Mouse (Mus musculus): Measurements from ENCODE around the gene Ssna1.
A peak's percentile ranks its signal among the peaks of the same experiment; 100 is the strongest.
"Not testable (repeated sequence)": the region's sequence is repeated elsewhere in the genome, so short reads cannot be mapped to it uniquely, and the experiment has no call there.

Ssna1 gene

DNA sequence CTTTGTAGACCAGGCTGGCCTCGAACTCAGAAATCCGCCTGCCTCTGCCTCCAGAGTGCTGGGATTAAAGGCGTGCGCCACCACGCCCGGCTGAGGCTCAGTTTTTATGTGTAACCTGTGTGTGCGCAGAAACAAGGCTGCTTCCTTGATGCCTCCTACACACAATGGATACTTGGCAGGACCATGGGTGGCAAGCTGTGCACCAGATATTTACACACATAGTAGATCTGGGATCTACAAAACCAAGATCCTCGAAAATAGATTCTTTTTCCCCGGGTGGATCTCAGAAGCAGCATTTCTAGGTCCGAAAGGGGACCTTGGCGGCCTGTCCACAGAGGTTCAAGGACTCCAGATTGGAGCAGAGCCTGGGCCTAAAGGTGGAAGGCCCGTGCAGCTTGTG lies 10.4 kb downstream of the Ssna1 start:
- DNase-seq (ENCODE audit: low spot score), result no peak

DNA sequence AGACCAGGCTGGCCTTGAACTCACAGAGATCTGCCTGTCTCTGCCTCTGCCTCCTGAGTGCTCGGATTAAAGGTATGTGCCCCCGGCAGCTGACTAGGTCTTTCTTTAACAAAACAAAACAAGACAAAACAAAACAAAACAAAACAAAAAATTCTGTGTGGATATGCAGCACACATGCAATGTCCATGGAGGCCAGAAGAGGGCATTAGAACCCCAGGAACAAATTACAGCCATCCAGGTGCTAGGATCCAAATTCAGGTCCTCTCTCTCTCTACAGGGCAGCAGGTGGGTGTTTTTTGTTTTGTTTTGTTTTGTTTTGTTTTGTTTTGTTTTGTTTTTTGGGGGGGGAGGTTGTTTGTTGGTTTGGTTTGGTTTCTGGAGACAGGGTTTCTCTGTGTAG lies 13.4 kb downstream of the Ssna1 start:
- no peak for DNase-seq (ENCODE audit: low spot score)

DNA sequence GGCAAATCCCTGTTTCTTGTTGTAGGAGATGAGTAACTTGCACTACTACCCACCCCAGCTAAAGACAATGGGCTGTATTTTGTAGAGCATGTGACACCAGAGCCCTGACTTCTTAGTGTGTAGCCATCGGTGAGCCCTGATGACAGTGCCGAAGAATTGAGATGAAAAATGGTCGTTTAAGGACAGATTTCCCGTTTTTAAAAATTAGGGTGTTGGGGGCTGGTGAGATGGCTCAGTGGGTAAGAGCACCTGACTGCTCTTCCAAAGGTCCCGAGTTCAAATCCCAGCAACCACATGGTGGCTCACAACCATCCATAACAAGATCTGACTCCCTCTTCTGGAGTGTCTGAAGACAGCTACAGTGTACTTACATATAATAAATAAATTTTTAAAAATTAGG lies 15.0 kb downstream of the Ssna1 start:
- not testable (repeated sequence) for DNase-seq (ENCODE audit: low spot score)

DNA sequence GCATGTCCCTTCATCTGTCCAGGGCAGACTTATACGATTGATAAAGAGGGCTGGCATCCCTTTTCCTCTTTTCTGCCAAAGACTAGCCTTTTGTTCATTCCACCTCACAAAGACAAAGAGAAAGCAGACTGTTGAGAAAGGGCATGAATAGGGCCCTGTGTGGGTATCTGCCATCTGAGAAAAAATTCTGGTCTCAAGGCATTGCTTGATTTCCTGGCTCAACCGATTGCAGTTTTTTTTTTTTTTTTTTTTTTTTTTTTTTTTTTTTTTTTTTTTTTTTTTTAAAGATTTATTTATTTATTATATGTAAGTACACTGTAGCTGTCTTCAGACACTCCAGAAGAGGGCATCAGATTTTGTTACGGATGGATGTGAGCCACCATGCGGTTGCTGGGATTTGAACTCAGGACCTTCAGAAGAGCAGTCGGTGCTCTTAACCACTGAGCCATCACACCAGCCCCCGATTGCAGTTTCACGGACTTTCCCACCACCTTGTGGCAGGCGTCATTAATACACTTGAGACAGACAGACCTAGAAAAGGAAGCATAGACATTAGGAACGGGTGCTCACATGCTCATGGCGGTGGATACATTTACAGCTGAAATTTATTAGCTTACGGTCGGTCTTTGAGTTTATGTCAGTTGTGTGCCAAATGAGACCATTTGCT lies 15.7 kb downstream of the Ssna1 start:
- peak; percentile 55 for DNase-seq (ENCODE audit: low spot score)

DNA sequence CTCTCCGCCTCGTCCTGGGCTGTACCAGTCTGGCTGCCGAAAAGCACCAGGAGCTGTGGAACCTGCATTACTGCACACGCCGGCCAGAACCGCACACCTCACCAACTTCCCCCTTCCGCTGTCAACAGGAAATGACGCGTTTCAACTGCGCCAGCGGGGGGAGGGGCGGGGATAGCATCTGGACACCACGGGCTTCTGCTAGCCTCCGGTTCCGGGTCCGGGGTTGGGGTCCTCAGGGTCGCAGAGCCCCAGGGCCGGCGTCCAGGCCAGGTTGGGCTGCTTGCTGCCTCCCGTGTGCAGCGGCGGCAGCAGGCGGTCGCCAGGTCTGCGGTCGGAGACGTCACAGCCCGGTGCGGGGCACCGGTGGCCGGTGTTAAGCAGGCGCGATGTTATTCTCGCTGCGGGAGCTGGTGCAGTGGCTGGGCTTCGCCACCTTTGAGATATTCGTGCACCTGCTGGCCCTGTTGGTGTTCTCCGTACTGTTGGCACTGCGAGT lies 16.9 kb downstream of the Ssna1 start, which contains the start of gene Tmem203:
TSS of gene Tmem203 (plus strand) at position 156 of the 496 bp plus-strand sequence.
- peak; percentile 96 for DNase-seq (ENCODE audit: low spot score)

DNA sequence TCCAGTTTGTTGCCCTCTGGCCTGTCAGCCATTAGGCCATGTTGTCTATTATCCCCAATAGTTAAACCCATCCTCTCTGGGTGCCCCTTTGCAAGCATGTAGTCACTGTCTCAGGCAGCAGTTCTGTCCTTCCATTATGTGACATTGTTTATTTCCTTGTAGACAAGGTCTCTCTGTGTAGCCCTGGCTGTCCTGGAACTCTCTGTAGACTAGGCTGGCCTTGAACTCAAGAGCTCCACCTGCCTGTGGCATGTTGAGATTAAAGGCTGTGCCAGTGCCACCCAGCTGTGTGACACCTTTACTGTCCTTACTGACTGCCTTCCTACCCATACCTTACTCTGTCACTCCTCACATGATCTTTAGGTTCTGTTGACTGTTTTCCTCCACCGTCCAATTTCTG lies 19.9 kb downstream of the Ssna1 start:
- DNase-seq (ENCODE audit: low spot score), result no peak

DNA sequence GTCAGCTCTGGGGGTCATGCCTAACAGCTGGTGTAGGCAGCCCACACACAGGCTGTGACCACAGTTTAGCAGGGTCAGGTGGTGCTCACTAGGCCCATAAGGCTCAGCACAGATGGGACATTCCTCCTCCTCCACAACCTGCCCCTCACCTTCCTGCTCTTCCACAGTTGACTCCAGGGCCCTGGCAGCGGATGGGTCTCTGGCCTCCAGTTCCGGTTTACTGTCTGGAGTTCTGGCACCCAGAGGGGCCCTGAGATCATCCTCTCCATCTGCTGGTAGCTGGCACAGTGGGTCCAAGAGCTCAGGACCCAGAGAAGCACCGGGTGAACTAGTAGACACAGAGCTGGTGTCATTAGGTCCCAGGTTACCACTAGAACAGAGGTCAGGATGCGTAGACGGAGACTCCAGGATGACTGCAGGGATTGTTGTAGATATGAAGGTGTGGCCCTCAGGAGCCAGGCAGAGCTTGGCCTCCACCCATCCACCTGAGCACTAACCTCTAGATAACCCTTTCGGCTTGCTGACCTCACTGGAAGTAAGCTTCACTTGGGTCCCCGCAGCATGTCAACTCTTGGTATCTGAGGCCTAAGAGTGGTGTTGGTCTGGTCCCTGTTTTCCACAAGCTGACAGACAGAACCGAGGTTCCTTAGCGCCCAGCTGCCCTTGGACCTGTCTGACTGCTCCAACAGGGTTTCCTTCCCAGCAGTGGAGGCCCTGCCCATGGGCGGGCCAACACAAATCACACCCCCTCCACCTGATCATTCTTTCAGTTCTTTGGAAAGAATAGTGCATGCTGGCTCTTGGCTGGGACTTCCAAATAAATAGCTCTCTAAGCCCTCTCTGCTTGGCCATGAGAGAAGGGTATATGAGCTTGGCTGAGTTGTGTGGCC lies 25.8 kb downstream of the Ssna1 start, which contains the start of gene AL732309.1:
TSS of gene AL732309.1 (minus strand) at position 681 of the 890 bp plus-strand sequence.
- DNase-seq (ENCODE audit: low spot score), result no peak

DNA sequence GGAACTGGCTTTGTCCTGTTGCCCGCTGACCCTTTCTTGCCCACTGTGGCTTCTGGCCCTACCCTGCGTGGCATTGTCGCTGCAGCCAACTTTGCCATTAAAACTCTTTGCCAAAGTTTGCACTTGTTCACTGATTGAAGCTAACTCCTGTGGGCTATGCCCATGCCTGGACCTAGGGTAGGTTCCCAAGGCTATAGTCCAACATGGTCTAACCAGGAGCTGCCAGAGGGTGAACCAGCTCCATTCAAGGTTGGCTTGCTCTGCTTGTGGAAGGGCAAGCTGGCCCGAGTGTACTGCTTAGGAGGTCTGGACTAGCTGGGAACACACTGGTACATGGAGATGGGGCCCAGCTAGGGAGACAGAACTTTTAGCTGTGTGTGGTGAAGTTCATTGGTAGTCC lies 28.1 kb downstream of the Ssna1 start:
- DNase-seq (ENCODE audit: low spot score), result no peak

DNA sequence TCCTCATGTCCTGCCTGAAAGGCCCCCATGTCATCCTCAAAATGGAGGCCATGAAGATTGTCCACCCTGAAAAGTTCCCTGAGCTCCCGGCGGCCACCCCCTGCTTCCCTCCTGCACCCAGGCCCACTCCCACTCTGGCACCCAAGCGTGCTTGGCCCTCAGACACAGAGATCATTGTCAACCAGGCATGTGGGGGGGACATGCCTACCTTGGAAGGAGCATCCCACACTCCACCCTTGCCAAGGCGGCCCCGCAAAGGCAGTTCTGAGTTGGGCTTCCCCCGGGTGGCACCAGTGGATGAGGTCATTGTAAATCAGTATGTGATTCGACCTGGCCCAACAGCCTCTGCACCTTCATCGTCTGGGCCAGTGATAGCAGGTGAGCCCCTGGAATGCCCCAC lies 28.9 kb downstream of the Ssna1 start:
- no peak for DNase-seq (ENCODE audit: low spot score)

DNA sequence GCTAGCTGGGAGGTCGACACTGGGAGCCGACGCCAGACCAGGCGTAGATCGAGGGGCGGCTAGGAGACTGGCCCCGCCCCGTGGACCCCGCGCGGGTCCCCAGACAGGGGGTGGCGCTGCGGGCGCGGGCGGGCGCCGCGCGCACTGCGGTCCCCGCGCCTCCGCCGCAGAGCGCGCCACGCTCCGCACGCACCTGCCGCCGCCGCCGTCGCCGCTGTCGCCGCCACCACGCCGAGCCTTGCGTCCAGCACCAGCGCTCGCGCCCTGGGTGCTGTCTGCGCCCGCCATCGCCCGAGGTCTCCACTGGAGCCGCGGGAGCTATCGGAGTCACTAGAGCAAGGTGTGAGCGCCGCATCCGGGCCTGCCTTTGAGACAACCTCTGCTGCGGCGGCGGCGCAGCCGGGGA lies 30.1 kb downstream of the Ssna1 start, which contains the start of the genes Rnf208 and Cysrt1:
TSS of gene Rnf208 (plus strand) at position 155 of the 406 bp plus-strand sequence.
TSS of gene Cysrt1 (minus strand) at position 352 of the 406 bp plus-strand sequence.
- peak; percentile 39 for DNase-seq (ENCODE audit: low spot score)

DNA sequence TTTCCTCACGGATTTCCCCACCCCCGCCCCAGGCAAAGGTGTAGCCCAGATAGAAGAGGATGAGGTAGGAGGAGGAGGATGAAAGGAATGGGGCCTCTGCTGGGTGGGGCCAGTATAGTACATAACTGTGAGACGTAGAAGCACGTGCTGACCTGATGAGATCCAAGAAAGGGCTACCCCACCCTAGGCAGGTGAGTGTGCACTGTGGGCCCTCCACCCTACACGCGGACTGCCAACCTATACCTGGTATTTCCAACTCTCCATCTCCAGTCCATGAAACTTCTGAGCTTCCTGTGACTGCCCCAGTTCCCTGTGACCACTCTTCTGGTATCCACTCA lies 30.8 kb downstream of the Ssna1 start:
- no peak for DNase-seq (ENCODE audit: low spot score)

DNA sequence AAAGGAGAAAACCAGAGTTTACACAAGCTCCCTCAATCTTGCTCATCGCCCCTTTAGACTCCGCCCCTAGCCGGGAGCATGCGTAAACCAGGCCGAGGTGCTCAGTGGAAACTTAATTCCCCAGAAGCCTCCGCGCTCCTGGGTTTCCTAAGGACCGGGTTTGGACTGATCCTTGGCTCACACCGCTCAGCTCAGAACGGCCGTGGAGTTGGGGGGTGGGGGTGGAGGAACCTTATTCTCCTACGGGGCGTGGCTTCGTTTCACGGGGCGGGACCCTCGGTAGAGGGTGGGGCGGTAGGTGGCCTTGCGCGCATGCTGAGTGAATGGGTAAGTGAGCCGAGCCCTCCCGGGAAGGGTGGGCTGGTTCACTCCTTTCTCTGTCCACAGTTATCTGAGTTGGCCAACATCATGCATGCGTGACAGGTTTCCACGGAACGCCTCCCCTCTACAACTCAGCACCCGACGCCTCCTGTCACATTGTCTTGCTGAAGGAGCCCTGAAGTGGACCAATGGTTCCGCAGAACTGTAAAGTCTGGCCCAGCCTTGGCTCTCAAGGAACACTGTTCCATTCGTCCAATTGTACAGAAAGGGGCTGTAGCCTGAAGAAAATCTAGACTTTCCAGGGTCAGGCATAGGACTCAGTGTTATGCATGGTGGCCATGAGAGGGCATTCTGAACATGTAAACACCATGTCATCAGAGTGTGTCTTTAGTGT lies 31.4 kb downstream of the Ssna1 start:
- peak; percentile 87 for DNase-seq (ENCODE audit: low spot score)

DNA sequence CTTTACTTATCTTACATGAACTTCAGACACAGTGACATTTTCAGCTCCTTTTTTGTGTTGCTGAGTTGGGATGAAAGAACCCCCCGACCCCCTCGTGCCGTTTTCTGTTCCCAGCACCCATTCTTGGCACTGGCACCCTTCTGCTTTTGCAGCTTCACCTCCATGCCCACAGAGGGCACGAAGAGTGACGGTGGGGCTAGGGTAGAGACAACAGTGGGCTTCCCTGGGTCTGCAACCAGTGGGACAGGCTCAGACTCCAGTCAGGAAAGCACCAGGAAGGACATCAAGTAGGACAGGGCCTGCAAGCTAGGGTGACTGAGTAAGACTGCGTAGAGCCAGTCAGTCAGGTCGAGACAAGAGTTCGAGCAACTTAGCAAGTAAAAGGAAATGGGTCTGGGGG lies 31.9 kb downstream of the Ssna1 start:
- DNase-seq (ENCODE audit: low spot score), result no peak

DNA sequence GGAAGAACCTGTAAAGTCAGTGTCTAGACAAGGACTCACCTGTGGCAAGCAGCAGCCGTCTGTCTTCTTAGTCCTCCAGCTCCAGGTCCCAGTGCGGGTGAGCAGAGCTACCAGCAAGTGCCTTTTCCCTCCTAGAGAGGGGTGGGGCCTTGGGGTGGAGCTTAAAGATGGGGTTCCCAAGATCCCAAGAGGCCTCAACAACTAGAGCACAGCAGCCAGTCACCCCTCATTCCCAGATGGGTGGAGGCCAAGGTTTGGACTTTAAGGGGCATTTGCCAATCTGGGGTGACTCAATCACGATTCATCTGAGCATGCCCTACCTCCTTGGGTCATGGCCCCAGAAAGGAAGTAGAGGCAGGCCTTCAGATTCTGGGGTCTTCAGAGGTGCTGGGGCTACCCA lies 32.5 kb downstream of the Ssna1 start:
- DNase-seq (ENCODE audit: low spot score), result no peak

DNA sequence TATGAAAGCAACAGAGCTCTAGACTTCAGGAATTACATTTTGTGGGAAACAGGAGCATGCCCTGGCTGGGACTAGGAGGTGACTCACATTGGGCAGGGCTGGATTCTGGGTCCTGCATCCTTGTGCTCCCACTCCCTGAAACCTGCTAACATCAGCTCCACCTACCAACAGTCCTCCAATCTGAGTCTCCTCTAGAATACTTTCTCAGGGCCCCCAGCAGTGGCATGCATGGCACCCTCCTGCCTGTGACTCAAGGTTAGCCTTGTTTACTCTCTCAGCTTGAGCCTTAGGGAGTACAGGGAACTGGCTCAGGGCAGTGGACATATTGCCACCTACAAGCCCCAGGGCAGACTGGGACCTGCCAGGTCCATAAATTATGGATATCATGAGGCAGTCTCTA lies 34.1 kb downstream of the Ssna1 start:
- DNase-seq (ENCODE audit: low spot score), result no peak

DNA sequence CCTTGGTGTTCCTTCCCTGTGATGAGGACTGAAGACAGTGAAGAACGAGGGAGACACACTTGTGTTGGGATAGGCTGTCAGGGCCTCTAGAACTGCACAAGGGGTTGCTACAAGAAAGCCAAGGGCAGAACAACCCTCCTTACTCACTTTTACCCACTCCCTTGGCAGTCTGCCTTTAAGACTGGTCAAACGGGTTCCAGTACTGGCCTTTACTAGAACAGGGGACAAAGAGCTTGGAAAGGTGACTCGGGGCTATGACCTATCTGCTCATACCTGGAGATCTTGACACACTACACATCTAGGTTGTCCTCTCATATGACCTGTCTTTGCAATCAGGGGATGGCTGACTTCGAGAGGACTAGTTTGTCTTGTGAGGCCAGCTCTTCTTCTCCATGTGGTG lies 34.7 kb downstream of the Ssna1 start:
- DNase-seq (ENCODE audit: low spot score), result no peak

DNA sequence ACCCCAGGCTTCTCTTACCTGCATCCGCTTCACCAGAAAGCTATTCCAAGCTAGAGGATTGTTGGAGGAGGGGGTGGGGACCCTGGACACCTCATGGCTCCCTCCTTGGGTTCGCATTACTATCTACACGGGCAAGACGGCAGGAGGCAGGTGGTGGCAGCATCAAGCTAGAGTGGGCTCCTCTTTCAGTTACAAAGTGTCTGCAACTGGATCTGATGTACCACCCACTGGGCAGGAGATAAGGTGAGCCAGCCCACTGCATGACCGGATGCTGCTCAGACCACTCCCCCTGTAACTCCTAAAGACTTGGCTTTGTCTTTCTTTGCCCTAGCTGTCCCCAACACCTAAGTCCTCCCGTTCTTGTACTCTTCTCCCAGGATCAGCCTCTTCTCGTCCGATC lies 35.6 kb downstream of the Ssna1 start, which contains the start of gene Rnf224:
TSS of gene Rnf224 (minus strand) at position 174 of the 400 bp plus-strand sequence.
- DNase-seq (ENCODE audit: low spot score), result no peak

DNA sequence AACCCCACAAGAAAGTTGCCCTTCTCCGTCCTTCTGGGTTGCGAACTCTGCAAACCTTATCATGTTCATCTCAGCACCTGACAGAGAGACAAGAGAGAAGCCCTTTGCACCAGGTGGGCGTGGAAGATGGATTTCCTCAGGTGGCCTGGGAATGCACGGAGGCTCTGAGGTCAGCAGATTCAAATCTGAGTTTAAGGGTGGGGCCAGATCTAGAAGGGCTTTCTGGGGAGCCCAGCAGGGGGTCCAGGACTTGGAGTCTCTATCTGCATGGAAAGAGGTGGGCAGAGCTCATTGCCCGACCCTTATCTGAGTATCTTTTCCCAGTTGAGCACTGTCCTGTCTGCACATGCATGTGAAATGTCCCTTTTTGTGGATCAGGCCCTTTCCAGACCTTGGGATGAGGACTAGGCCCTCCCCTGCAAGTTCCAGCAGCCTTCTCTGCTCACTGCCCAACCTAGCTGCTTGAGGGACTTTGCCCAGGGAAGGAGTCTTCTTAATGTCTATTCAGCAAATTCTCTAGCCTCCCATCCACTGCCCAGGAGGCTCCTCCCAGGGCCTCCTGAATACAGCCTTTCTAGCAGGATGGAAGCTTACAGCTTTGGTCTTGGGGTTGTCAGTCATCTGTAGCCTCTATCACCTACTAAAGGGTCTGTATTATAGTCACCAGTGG lies 37.6 kb downstream of the Ssna1 start:
- no peak for DNase-seq (ENCODE audit: low spot score)

DNA sequence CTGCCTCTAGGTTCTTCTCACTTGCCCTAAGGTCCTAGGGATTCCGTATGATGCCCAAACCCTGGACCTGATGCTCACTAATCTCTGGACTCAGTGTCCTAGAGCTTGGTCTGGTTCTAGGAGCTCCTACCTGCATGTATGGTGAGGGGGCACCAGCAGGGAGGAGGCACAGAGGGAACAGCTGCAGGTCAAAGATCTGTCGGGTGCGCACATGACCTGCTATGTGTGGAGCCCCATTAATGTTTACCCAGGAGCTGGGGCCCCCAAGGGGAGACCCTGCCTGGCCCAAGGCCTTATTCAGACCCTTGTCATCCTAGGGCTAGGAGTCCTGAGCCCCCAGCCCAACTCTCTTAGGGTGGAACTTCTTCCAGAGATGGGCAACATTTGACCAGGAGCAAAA lies 38.2 kb downstream of the Ssna1 start, which contains the start of gene Slc34a3:
TSS of gene Slc34a3 (minus strand) at position 315 of the 400 bp plus-strand sequence.
- no peak for DNase-seq (ENCODE audit: low spot score)

DNA sequence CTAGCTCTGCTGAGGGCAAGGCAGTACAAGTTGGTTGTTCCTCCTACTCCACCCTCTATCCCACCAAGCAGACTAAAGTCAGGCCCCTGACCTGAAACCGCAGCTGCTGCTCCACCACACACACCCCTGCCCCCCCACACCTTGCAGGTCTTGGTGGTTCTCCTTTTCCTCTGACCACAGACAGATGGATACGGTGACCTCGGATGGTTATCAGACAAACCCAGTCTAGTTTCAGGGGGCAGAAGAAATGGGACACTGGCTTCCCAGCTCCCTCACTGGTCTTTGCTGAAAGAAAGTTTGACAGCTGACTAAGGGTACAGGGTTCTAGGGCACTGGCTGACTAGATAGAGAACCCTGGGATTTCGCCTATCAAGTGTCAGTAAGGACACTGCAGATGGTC lies 38.8 kb downstream of the Ssna1 start:
- DNase-seq (ENCODE audit: low spot score), result no peak

DNA sequence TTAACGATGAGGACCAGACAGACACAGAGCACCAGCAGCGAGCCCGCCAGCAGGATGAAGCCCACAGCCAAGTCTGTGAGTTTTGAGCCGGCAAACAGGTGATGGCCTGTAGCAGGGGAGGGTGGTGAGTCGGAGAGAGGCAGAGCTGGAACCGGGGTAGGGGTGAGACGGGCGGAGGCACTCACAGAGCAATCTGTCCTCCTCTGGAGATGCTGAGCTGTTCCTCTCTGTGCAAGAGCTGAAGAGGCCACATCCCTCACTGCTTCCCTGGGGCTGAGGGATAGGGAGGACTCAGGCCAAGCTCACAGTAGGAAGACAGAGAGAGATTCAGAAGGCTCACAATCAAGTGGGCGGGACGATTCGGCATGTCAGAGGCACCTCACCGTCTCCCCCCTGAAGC lies 41.2 kb downstream of the Ssna1 start:
- DNase-seq (ENCODE audit: low spot score), result no peak

DNA sequence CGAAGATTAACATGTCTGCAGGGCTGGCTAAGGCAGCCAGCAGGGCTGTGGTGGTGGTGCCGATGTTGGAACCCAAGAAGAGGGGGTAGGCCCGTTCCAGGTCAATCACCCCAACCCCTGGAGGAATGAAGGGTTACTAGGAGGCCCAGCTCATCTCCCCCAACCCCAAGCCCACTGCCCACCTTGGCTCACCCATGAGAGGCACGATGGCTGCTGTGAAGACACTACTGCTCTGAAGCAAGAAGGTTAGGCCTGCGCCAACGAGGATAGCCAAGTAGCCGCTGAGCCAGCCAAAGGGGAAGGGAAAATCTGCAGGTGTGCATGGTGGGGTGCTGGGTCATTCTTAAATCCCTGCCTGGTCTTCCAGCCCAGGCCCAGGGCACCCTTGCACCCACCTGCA lies 41.7 kb downstream of the Ssna1 start:
- no peak for DNase-seq (ENCODE audit: low spot score)
